Mouse (Mus musculus): ENCODE measurements around the gene Gm12216. TPM values are rescaled to one million over a fixed set of nuclear protein-coding genes. Genes with fewer than 3 reads are reported as not detected.

The Gm12216 gene
- polyA plus RNA-seq, 1 experiment from 2014 or later, result 0.65 TPM

GRCm38 (mm10) chr11:53755011-53755595, 104.0 kb downstream of the Gm12216 start:
- Histone ChIP-seq H3K4me1 (replicated peaks) (peaks cover 16% of the 10 kb centered on the region), H3K27me3 (peaks cover 4% of the 10 kb centered on the region; the same call in 1 of the 2 replicates), H3K27ac (no peak overlapping the region), H3K36me3 (no peaks in the 10 kb centered on the region), H3K9ac (replicated peaks) (no peak overlapping the region), H3K4me3 (replicated peaks) (no peak overlapping the region), H3K4me2 (no peak overlapping the region), H3K9me3 (no peaks in the 10 kb centered on the region)
- WGBS, result 83% methylated on average over 12 of the region's 12 CpGs
- ATAC-seq (ENCODE audit: insufficient number of reproducible peaks, insufficient read depth, low FRiP score, low TSS enrichment, low read depth), result no peak

DNA sequence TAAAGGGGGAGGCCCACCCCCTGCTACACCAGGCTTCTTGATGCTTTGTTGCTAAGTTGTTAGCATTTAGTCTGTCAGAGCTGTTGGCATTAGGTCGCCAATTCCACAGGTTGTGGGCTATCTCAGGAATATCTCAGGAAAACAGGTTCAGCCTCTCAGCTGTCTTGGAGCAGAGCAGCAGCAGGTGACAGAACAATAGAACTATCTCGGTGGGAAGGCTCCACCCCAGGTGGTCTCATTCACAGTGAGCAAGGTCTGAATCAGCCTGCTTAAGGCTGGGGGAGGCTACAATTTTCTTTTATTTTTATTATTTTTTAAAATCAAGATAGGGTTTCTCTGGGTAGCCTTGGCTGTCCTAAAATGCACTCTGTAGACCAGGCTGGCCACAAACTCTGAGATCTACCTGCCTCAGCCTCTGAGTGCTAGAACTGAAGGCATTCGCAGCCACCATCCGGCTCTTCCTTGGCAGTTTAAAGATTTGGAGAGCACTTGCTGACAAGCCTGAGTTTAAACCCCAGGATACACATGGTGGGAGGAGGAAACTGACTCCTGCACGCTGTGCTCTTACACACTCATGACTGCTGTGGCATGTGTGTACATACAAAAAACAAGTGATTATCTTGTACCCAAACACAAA, 109.2 kb downstream of the Gm12216 start:
- Histone ChIP-seq H3K4me3 (replicated peaks) (no peak overlapping the region), H3K27ac (no peak overlapping the region), H3K4me1 (replicated peaks) (no peaks in the 10 kb centered on the region), H3K9ac (replicated peaks) (no peak overlapping the region), H3K9me3 (no peaks in the 10 kb centered on the region), H3K27me3 (no peaks in the 10 kb centered on the region; the same call in 1 of the 2 replicates), H3K4me2 (no peak overlapping the region), H3K36me3 (no peaks in the 10 kb centered on the region)
- 60% methylated on average over 5 of the region's 5 CpGs for WGBS
- no peak for ATAC-seq (ENCODE audit: insufficient number of reproducible peaks, insufficient read depth, low FRiP score, low TSS enrichment, low read depth)

- Histone ChIP-seq H3K9ac (replicated peaks) (no peak overlapping the region), H3K27ac (no peak overlapping the region), H3K36me3 (no peaks in the 10 kb centered on the region), H3K9me3 (no peaks in the 10 kb centered on the region), H3K27me3 (no peaks in the 10 kb centered on the region; the same call in 1 of the 2 replicates), H3K4me1 (replicated peaks) (no peaks in the 10 kb centered on the region), H3K4me2 (no peak overlapping the region), H3K4me3 (replicated peaks) (no peak overlapping the region)
- WGBS, result 66% methylated on average over 4 of the region's 4 CpGs
- ATAC-seq (ENCODE audit: insufficient number of reproducible peaks, insufficient read depth, low FRiP score, low TSS enrichment, low read depth), result no peak
Observed at GRCm38 (mm10) chr11:53749306-53749705, 109.8 kb downstream of the Gm12216 start.

DNA sequence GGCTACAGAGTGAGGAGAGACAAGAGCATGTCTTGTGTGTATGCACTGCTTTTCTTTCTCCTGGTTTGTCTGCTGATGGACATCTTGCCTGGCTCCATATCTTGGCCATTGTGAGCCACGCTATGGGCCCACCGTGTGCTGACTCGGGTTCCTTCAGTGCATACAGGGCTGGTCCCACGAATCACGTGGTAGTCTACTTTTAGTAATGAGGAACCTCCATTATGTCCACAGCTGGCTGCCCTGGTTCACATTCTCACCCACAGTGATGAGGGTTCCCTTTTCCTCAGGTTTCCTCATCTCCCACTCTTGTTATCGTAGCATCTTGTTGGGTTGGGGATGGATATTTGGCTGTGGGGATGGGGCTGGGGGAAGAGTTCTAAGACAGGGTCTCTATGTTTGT, 110.4 kb downstream of the Gm12216 start:
- no peak overlapping the region for H3K4me2 ChIP-seq
- no peak for ATAC-seq (ENCODE audit: insufficient number of reproducible peaks, insufficient read depth, low FRiP score, low TSS enrichment, low read depth)
- WGBS, result 91% methylated on average over 6 of the region's 6 CpGs

DNA sequence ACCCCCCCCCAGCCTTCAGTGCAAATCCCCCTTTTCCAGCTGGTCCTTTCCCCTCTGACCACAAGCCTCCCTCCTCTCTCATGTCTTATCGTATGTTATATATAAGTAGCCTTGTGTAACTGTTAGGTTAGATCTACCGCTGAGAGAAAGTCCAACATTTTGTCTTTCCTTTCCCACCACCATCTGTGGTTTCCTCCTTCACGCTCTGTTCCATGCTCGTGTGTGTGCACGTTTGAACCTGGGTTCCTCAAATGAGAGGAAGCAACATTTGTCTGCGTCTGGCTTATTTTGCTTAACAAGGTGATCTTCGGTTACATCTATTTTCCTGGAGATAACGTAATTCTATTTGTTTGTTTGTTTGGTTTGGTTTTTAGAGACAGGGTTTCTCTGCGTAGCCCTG, 111.1 kb downstream of the Gm12216 start:
- 89% methylated on average over 9 of the region's 9 CpGs for WGBS

More for the DNA sequence above, 110.4 kb downstream of the Gm12216 start:
- Histone ChIP-seq H3K27ac (no peak overlapping the region), H3K36me3 (no peaks in the 10 kb centered on the region), H3K4me1 (replicated peaks) (no peaks in the 10 kb centered on the region), H3K9ac (replicated peaks) (no peak overlapping the region), H3K4me3 (replicated peaks) (no peak overlapping the region), H3K27me3 (no peaks in the 10 kb centered on the region; the same call in 1 of the 2 replicates), H3K9me3 (no peaks in the 10 kb centered on the region)

GRCm38 (mm10) chr11:53745260-53745659, 113.8 kb downstream of the Gm12216 start:
- Histone ChIP-seq H3K27me3 (no peaks in the 10 kb centered on the region; the same call in 1 of the 2 replicates), H3K9me3 (no peaks in the 10 kb centered on the region), H3K4me1 (replicated peaks) (no peaks in the 10 kb centered on the region), H3K9ac (replicated peaks) (no peak overlapping the region), H3K36me3 (no peaks in the 10 kb centered on the region), H3K27ac (no peak overlapping the region), H3K4me2 (no peak overlapping the region), H3K4me3 (replicated peaks) (no peak overlapping the region)
- ATAC-seq (ENCODE audit: insufficient number of reproducible peaks, insufficient read depth, low FRiP score, low TSS enrichment, low read depth), result no peak
- 91% methylated on average over 2 of the region's 2 CpGs for WGBS

More for the DNA sequence above, 111.1 kb downstream of the Gm12216 start:
- Histone ChIP-seq H3K4me3 (replicated peaks) (no peak overlapping the region), H3K4me2 (no peak overlapping the region), H3K9me3 (no peaks in the 10 kb centered on the region), H3K9ac (replicated peaks) (no peak overlapping the region), H3K4me1 (replicated peaks) (no peaks in the 10 kb centered on the region), H3K27ac (no peak overlapping the region), H3K27me3 (no peaks in the 10 kb centered on the region; the same call in 1 of the 2 replicates), H3K36me3 (no peaks in the 10 kb centered on the region)
- ATAC-seq (ENCODE audit: insufficient number of reproducible peaks, insufficient read depth, low FRiP score, low TSS enrichment, low read depth), result no peak

DNA sequence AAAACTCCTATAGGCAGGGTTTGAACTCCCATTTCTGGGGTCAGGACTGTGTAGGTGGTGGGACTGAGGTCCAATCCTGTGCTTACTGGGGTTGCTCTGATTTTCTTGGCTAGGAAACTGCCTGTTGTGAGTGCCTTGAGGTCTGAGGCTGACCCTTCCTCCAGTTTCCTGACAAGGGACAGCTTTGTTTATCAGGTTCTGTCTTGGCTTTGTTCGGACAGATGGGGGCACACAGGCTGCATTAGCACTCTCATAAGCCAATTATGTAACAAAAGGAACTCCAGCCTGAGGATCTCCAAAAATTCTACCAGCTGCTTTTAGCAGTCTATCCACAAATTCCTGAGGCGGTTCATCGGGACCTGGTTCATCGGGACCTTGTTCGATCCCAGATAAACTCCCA, 116.7 kb downstream of the Gm12216 start:
- no peak overlapping the region for H3K4me3 ChIP-seq (replicated peaks)
- no peak overlapping the region for H3K4me2 ChIP-seq
- no peak overlapping the region for H3K27ac ChIP-seq
- H3K27me3 ChIP-seq, result no peaks in the 10 kb centered on the region
- no peaks in the 10 kb centered on the region for H3K4me1 ChIP-seq (replicated peaks)
- no peak for ATAC-seq (ENCODE audit: insufficient number of reproducible peaks, insufficient read depth, low FRiP score, low TSS enrichment, low read depth)
- no peaks in the 10 kb centered on the region for H3K9me3 ChIP-seq
- no peaks in the 10 kb centered on the region for H3K36me3 ChIP-seq
- 49% methylated on average over 5 of the region's 5 CpGs for WGBS
- no peak overlapping the region for H3K9ac ChIP-seq (replicated peaks)

DNA sequence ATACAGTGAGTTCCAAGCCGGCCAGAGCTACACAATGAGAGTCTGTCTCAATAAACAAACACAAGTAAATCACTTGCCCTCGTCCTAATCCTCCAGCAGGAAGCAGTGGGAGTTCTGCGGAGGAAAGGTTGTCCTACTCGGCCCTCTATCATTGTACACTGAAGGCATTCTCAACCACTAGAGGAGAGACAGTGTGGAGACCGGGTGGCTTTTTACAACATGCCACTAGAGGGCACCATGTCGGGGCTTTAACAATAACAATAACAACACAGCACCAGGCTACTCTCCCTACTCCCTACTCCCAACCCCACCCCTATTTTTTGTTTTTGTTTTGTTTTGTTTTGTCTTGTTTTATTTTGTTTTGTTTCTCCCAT, 121.5 kb downstream of the Gm12216 start:
- Histone ChIP-seq H3K9me3 (no peaks in the 10 kb centered on the region), H3K27me3 (no peaks in the 10 kb centered on the region), H3K36me3 (no peaks in the 10 kb centered on the region), H3K9ac (replicated peaks) (no peak overlapping the region), H3K4me1 (replicated peaks) (no peaks in the 10 kb centered on the region), H3K4me2 (no peak overlapping the region), H3K4me3 (replicated peaks) (no peak overlapping the region), H3K27ac (no peak overlapping the region)
- WGBS, result 51% methylated on average over 6 of the region's 6 CpGs
- ATAC-seq (ENCODE audit: insufficient number of reproducible peaks, insufficient read depth, low FRiP score, low TSS enrichment, low read depth), result no peak

- 50% methylated on average over 14 of the region's 14 CpGs for WGBS
- H3K27ac ChIP-seq, result no peak overlapping the region
- H3K27me3 ChIP-seq, result no peaks in the 10 kb centered on the region
- no peaks in the 10 kb centered on the region for H3K36me3 ChIP-seq
- no peaks in the 10 kb centered on the region for H3K4me1 ChIP-seq (replicated peaks)
- ATAC-seq (ENCODE audit: insufficient number of reproducible peaks, insufficient read depth, low FRiP score, low TSS enrichment, low read depth), result 0 out of 2 replicates have a peak, but pooled peaks have one; percentile 16
- H3K9ac ChIP-seq (replicated peaks), result no peak overlapping the region
- no peak overlapping the region for H3K4me3 ChIP-seq (replicated peaks)
- H3K9me3 ChIP-seq, result no peaks in the 10 kb centered on the region
- H3K4me2 ChIP-seq, result no peak overlapping the region
Observed at GRCm38 (mm10) chr11:53736771-53737572, 122.1 kb downstream of the Gm12216 start.

GRCm38 (mm10) chr11:53735682-53736245, 123.3 kb downstream of the Gm12216 start:
- H3K36me3 ChIP-seq, result no peaks in the 10 kb centered on the region
- 0 out of 2 replicates have a peak, but pooled peaks have one; percentile 66 for ATAC-seq (ENCODE audit: insufficient number of reproducible peaks, insufficient read depth, low FRiP score, low TSS enrichment, low read depth)
- WGBS, result 27% methylated on average over 17 of the region's 17 CpGs
- H3K4me3 ChIP-seq (replicated peaks), result no peak overlapping the region
- no peak overlapping the region for H3K27ac ChIP-seq
- no peaks in the 10 kb centered on the region for H3K4me1 ChIP-seq (replicated peaks)
- H3K9ac ChIP-seq (replicated peaks), result no peak overlapping the region
- H3K4me2 ChIP-seq, result peak overlapping the region; percentile 45
- H3K9me3 ChIP-seq, result no peaks in the 10 kb centered on the region
- no peaks in the 10 kb centered on the region for H3K27me3 ChIP-seq

Data from limb, embryonic 12.5 days (tissue).